Mouse (Mus musculus): ENCODE measurements around the gene Chek1. TPM values are rescaled to one million over a fixed set of nuclear protein-coding genes. Genes with fewer than 3 reads are reported as not detected.

The Chek1 gene
- polyA plus RNA-seq (2014; fragmentation: Nextera tagmentation; extraction: Ambion mirVana): 42.0 and 42.6 TPM in 2 replicates

DNA sequence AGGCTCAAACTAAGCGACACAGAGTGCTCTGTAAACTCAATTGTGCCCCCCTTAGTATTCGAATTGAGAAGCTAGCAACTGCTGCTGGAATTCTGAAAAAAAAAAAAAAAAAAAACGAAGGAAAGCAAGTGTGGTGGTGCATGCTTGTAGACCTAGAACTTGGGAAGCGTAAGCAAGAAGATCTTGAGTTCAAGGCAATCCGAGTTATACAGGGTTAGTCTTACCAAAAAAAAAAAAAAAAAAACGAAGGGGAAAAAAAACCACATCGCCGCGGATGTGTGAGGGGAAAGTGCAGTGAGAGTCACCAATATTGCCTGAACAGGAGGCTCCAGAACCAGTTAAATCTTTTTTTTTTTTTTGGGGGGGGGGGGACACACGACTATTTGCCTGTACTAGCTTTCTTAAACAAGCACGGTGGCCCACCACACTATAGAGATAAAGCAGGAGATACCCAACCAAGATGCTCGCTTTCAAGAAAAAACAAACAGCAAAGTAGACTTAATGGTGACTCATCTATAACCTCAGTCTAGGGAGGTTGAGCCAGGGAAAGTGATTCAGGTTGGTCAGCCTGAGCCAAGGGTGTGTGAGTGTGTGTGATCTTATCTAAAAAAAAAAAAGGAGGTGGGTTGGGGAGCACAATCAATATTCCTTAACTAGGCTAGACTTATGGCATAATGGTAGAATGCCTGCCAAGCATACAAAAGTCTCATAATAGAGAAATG lies at the start of gene Chek1:
TSS of gene Chek1 (minus strand) at position 32 of the 722 bp plus-strand sequence.
- Histone ChIP-seq H3K9ac (replicated peaks; ENCODE audit: low read depth, low read length) (peak within 1 kb of the TSS; percentile 74), H3K4me1 (ENCODE audit: control insufficient read depth, insufficient read depth, low read length) (peaks cover 7% of the 10 kb centered on the region; the same call in 1 of the 2 replicates), H3K9me3 (ENCODE audit: control insufficient read depth, low read depth, low read length) (no peaks in the 10 kb centered on the region), H3K27ac (ENCODE audit: low read length) (peak within 1 kb of the TSS; percentile 92), H3K36me3 (ENCODE audit: control insufficient read depth, insufficient read depth, low read length) (peaks cover 9% of the 10 kb centered on the region), H3K27me3 (ENCODE audit: control insufficient read depth, insufficient read depth, low read length) (no peaks in the 10 kb centered on the region), H3K4me3 (ENCODE audit: low read depth, low read length) (peak within 1 kb of the TSS; percentile 75), H3K4me2 (replicated peaks; ENCODE audit: low read depth, low read length) (peak within 1 kb of the TSS; percentile 76)
- peak; percentile 23; the same call in 1 of the 2 replicates for ATAC-seq (ENCODE audit: insufficient number of reproducible peaks, insufficient read depth, low FRiP score, low read depth)
- 4% methylated on average over 12 of the region's 12 CpGs for WGBS

DNA sequence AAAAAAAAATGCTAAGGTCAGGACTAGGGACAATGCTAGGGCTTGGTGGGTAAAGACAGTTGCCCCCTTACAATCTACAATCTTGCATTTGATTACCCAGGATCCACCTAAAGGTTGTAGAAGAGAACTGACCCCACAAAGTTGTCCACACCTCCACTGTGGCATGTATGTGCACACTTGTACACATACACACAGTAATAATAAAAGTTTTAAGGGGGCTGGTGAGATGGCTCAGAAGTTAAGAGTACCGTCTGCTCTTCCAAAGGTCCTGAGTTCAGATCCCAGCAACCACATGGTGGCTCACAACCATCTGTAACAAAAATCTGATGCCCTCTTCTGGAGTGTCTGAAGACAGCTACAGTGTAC lies 42.2 kb upstream of the Chek1 start:
- H3K4me1 ChIP-seq (ENCODE audit: control insufficient read depth, insufficient read depth, low read length): 0 out of 2 replicates have a peak, but pooled peaks cover 5% of the 10 kb centered on the region
- ATAC-seq (ENCODE audit: insufficient number of reproducible peaks, insufficient read depth, low FRiP score, low read depth): no peak
- no peaks in the 10 kb centered on the region for H3K27me3 ChIP-seq (ENCODE audit: control insufficient read depth, insufficient read depth, low read length)
- 89% methylated on average over 1 of the region's 1 CpGs for WGBS
- peak overlapping the region; percentile 71; the same call in 1 of the 2 replicates for H3K4me2 ChIP-seq (replicated peaks; ENCODE audit: low read depth, low read length)
- no peak overlapping the region for H3K9ac ChIP-seq (replicated peaks; ENCODE audit: low read depth, low read length)
- no peaks in the 10 kb centered on the region for H3K9me3 ChIP-seq (ENCODE audit: control insufficient read depth, low read depth, low read length)
- H3K27ac ChIP-seq (ENCODE audit: low read length): no peak overlapping the region
- H3K4me3 ChIP-seq (ENCODE audit: low read depth, low read length): no peak overlapping the region
- peaks cover 9% of the 10 kb centered on the region for H3K36me3 ChIP-seq (ENCODE audit: control insufficient read depth, insufficient read depth, low read length)

GRCm38 (mm10) chr9:36768156-36769047 lies 41.5 kb upstream of the Chek1 start:
- Histone ChIP-seq H3K9ac (replicated peaks; ENCODE audit: low read depth, low read length) (peak overlapping the region; percentile 66), H3K4me3 (ENCODE audit: low read depth, low read length) (peak overlapping the region; percentile 94), H3K4me1 (ENCODE audit: control insufficient read depth, insufficient read depth, low read length) (0 out of 2 replicates have a peak, but pooled peaks cover 5% of the 10 kb centered on the region), H3K27me3 (ENCODE audit: control insufficient read depth, insufficient read depth, low read length) (no peaks in the 10 kb centered on the region), H3K36me3 (ENCODE audit: control insufficient read depth, insufficient read depth, low read length) (peaks cover 14% of the 10 kb centered on the region), H3K27ac (ENCODE audit: low read length) (peak overlapping the region; percentile 83), H3K4me2 (replicated peaks; ENCODE audit: low read depth, low read length) (peak overlapping the region; percentile 71), H3K9me3 (ENCODE audit: control insufficient read depth, low read depth, low read length) (no peaks in the 10 kb centered on the region)
- WGBS: 13% methylated on average over 25 of the region's 25 CpGs
- ATAC-seq (ENCODE audit: insufficient number of reproducible peaks, insufficient read depth, low FRiP score, low read depth): no peak

DNA sequence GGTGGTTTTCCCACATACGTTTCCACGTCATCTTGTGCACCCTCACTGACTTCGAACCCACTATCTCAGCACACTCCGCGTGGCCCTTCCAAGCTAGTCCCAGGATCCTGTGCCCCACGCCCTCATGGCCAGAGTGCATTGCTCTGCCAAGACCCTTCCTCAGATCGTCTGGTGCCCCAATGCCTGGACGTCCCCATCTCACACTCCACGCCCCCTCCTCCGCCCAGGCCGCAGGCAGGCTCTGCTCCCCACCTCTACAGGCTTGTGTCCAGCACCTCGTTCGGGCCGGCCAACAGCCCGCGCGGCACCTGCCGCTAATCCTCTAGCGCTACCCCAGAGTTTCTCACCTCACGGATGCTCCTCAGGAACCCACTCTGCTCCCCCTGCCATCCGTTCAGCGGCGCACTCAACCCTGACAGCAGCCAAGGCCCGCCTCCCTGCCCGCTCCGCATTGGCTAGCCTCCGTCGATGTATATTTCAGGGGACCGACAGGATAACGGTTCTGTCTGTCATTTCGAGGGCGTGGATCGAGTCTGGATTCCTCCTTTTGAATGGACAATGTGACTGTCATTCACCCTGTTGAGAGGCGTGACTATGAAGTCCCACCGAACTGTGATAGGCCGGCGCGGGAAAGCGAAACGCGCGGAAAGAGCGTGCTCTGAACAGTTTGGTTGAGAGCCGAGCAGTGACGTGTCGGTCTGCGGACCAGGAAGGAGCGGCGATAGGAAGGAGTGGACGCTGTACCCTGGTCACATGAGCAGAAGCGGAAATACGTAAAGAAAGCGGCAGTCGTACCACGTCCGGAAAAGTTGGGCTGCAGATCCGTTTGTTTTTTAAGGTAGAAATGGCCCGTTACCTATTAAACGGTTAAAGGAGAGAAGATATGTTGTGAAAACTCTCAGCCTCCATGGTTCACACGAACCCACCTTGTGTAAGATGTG lies 40.6 kb upstream of the Chek1 start, which contains the start of gene Stt3a:
TSS of gene Stt3a (minus strand) at position 477 of the 941 bp plus-strand sequence.
- Histone ChIP-seq H3K4me2 (replicated peaks; ENCODE audit: low read depth, low read length) (peak within 1 kb of the TSS; percentile 74), H3K4me3 (ENCODE audit: low read depth, low read length) (peak within 1 kb of the TSS; percentile 94), H3K9ac (replicated peaks; ENCODE audit: low read depth, low read length) (peak within 1 kb of the TSS; percentile 66), H3K9me3 (ENCODE audit: control insufficient read depth, low read depth, low read length) (no peaks in the 10 kb centered on the region), H3K27ac (ENCODE audit: low read length) (peak within 1 kb of the TSS; percentile 83), H3K4me1 (ENCODE audit: control insufficient read depth, insufficient read depth, low read length) (0 out of 2 replicates have a peak, but pooled peaks cover 5% of the 10 kb centered on the region), H3K36me3 (ENCODE audit: control insufficient read depth, insufficient read depth, low read length) (peaks cover 22% of the 10 kb centered on the region), H3K27me3 (ENCODE audit: control insufficient read depth, insufficient read depth, low read length) (no peaks in the 10 kb centered on the region)
- WGBS: under 1% methylated on average over 60 of the region's 60 CpGs
- peak; percentile 99 for ATAC-seq (ENCODE audit: insufficient number of reproducible peaks, insufficient read depth, low FRiP score, low read depth)

- peaks cover 33% of the 10 kb centered on the region for H3K36me3 ChIP-seq (ENCODE audit: control insufficient read depth, insufficient read depth, low read length)
- no peak overlapping the region for H3K27ac ChIP-seq (ENCODE audit: low read length)
- no peaks in the 10 kb centered on the region for H3K27me3 ChIP-seq (ENCODE audit: control insufficient read depth, insufficient read depth, low read length)
- WGBS: 100% methylated on average over 1 of the region's 1 CpGs
- H3K4me3 ChIP-seq (ENCODE audit: low read depth, low read length): no peak overlapping the region
- H3K4me2 ChIP-seq (replicated peaks; ENCODE audit: low read depth, low read length): no peak overlapping the region
- 0 out of 2 replicates have a peak, but pooled peaks cover 5% of the 10 kb centered on the region for H3K4me1 ChIP-seq (ENCODE audit: control insufficient read depth, insufficient read depth, low read length)
- ATAC-seq (ENCODE audit: insufficient number of reproducible peaks, insufficient read depth, low FRiP score, low read depth): no peak
- no peak overlapping the region for H3K9ac ChIP-seq (replicated peaks; ENCODE audit: low read depth, low read length)
- no peaks in the 10 kb centered on the region for H3K9me3 ChIP-seq (ENCODE audit: control insufficient read depth, low read depth, low read length)
Observed at GRCm38 (mm10) chr9:36764378-36764777, 37.5 kb upstream of the Chek1 start.

DNA sequence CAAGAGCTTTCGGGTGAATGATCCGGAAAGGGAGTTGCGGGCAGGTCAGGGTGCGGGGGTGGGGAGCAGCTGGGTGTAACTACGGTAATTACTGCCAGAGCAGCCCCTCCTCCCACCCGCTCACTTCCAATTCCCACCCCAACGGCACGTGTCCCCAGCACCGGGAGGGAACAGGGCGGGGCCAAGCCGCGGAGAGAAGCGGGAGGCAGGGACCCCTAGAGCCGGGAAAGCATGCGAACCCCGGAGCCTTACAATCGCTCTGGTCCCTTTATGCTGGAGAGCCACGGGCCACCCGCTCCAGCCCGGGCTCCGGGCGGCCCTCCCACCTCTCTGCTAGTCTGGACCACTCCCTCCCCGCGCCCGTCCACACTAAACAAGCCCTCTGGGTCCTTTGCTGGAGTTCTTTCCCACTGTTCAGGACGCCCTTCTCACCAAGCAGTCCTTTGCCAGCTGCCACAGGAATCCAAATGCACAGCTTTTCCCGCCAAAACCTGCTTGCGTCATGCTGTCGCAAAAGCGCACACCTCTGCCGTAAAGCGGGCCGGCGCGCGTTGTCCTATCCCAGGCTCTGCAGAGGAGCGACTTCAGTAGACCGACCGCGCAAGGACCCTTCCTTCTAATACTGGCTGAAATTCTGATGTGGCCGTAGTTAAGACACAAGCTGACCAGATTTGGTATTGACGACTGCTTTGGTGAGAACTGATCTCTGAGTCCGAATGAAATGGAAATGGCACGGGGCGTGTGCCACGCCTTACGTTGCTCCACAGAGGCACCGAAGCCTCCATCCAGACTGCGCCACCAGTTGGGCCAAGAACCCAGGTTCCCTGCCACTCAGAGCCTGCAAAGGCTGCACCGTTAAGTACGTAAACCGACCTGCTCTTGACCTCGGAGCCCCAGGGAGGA lies 483 bp downstream of the Chek1 start:
- no peaks in the 10 kb centered on the region for H3K9me3 ChIP-seq (ENCODE audit: control insufficient read depth, low read depth, low read length)
- no peaks in the 10 kb centered on the region for H3K27me3 ChIP-seq (ENCODE audit: control insufficient read depth, insufficient read depth, low read length)
- under 1% methylated on average over 53 of the region's 53 CpGs for WGBS
- peaks cover 8% of the 10 kb centered on the region for H3K36me3 ChIP-seq (ENCODE audit: control insufficient read depth, insufficient read depth, low read length)
- H3K4me3 ChIP-seq (ENCODE audit: low read depth, low read length): peak overlapping the region; percentile 75
- H3K9ac ChIP-seq (replicated peaks; ENCODE audit: low read depth, low read length): peak overlapping the region; percentile 74
- H3K4me2 ChIP-seq (replicated peaks; ENCODE audit: low read depth, low read length): peak overlapping the region; percentile 76
- peaks cover 7% of the 10 kb centered on the region; the same call in 1 of the 2 replicates for H3K4me1 ChIP-seq (ENCODE audit: control insufficient read depth, insufficient read depth, low read length)
- peak; percentile 93 for ATAC-seq (ENCODE audit: insufficient number of reproducible peaks, insufficient read depth, low FRiP score, low read depth)
- H3K27ac ChIP-seq (ENCODE audit: low read length): peak overlapping the region; percentile 92

DNA sequence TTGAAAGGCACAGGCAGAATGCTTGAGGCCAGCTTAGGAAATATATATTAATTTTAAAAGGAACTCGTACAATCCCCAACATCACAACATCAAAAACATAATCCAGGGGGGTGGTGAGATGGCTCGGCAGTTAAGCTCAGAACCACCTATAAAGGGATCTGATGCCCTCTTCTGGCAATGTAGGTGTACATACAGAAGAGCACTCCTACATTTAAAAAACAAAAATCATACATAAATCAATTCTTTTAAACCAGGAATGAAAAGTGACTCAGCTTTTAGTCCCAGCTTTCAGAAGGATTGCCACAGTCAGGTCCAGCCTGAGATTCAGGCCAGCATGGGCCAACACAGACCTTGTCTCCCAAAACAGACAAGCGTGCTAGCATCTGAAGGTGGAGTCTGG lies 10.2 kb downstream of the Chek1 start:
- Histone ChIP-seq H3K4me1 (ENCODE audit: control insufficient read depth, insufficient read depth, low read length) (no peaks in the 10 kb centered on the region), H3K4me2 (replicated peaks; ENCODE audit: low read depth, low read length) (no peak overlapping the region), H3K36me3 (ENCODE audit: control insufficient read depth, insufficient read depth, low read length) (peaks cover 31% of the 10 kb centered on the region), H3K9ac (replicated peaks; ENCODE audit: low read depth, low read length) (no peak overlapping the region), H3K9me3 (ENCODE audit: control insufficient read depth, low read depth, low read length) (no peaks in the 10 kb centered on the region), H3K27ac (ENCODE audit: low read length) (no peak overlapping the region), H3K4me3 (ENCODE audit: low read depth, low read length) (no peak overlapping the region), H3K27me3 (ENCODE audit: control insufficient read depth, insufficient read depth, low read length) (no peaks in the 10 kb centered on the region)
- 81% methylated on average over 3 of the region's 3 CpGs for WGBS
- no peak for ATAC-seq (ENCODE audit: insufficient number of reproducible peaks, insufficient read depth, low FRiP score, low read depth)

Measured in stomach, embryonic 14.5 days (tissue).